Mouse (Mus musculus) ES-E14 (cell line): ENCODE measurements around the gene Gm44579.

Source experiments
- CHD2 ChIP-seq: IDR thresholded peaks from 2 replicates; pipeline ENCODE4 v1.6.1; 2014; ENCODE audit warnings: mild to moderate bottlenecking, low read depth, low read length, inconsistent platforms
- HCFC1 ChIP-seq: IDR thresholded peaks from 2 replicates; pipeline ENCODE4 v1.6.1; 2012; ENCODE audit warnings: low read length, inconsistent platforms, borderline replicate concordance; ENCODE audit not compliant: insufficient read depth
- MAFK ChIP-seq: IDR thresholded peaks from 2 replicates; pipeline ENCODE4 v1.6.1; 2014; ENCODE audit warnings: mild to moderate bottlenecking, low read depth, low read length, inconsistent platforms; ENCODE audit not compliant: insufficient read depth

DNA sequence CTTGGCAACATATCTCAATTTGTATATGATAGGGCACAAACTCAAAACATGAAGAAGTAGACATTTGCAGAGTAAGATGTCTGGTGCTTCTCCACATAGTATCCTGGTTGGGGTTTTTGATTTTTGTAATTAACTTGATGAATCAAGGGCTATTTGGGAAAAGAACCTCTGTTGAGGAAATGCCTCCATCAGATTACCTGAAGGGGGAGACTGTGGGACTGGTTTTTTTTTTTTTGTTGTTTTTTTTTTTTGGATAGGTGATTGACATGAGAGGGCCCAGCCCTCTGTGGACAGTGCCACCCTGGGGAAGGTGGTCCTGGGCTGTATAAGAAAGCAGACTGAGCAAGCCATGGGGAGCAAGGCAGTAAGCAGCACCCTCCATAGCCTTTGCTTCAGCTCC is 1.6 kb upstream of the Gm44579 start:
- no peak for TF ChIP-seq CHD2
- TF ChIP-seq MAFK, result no peak
- no peak for TF ChIP-seq HCFC1
